Mouse (Mus musculus) spleen, postnatal 10 days (tissue): Measurements from ENCODE around the gene Iqcc.

Experiments used
- DNase-seq, 2 experiments: peaks; one replicate each; pipeline ENCODE4 v3.0.0; 2021 to 2022; ENCODE audit warnings: low spot score in 2 of 2

The Iqcc gene

GRCm38 (mm10) chr4:129618786-129619691, at the start of gene Iqcc:
Gene Iqcc, minus strand, starts transcription at chr4:129619099.
- peak; percentile 83 to 95 for DNase-seq

- DNase-seq, result no peak
These were observed 43.4 kb upstream of the Iqcc start for GRCm38 (mm10) chr4:129662255-129662813.

DNA sequence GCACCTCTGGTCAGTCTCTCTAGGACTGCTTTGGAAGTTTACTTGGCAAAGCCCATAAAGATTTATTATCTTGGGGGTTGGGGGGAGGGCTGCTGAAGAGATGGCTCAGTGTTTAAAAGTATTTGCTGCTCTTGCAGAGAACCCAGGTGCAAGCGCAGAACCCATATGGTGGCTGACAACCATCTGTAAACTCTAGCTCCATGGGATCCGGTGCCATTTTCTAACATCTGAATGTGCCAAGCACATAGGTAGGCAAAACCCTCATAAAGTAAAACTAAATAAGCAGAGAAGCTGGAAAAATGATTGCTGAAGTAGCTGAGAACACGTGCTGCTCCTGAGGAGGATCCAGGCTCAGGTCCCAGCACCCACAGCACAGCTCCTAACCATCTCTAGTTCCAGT, 42.7 kb upstream of the Iqcc start:
- no peak for DNase-seq

DNA sequence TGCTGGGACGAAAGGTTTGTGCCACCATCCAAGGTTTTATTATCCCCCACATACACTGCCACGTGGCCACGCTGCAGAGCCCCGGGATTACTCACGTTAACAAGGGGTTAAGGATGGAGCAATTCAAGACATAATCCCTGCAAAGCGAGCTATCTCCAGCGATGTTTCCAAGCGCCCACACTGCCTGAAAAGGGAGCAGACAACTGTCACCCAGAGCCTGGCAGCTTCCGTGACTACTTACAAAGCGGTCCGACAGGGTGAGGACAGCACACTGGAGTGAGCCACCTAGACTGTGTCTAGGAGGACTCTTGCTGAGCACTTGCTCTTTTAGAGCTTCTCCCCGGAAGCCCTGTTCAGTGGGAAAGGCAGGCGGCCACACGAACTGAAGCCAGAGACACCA, 35.9 kb upstream of the Iqcc start:
- DNase-seq, result no peak

DNA sequence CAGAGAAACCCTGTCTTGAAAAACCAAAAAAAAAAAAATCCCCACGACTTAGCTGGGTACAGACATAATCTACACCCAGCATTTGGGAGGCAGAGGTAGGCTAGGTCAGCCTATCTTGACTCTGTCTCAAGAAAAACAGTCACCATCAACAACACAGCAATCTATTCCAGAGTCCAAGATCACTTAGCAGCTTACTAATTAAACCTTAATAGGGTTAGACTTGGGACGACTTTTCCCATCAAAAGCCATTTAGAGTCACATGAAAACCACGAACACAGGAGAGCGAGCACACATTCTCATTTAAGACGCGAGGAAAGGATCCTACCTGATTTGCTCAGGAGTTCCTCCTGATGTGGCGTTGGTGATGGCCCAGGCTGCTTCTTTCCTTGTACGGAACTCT, 31.5 kb upstream of the Iqcc start:
- no peak for DNase-seq

DNA sequence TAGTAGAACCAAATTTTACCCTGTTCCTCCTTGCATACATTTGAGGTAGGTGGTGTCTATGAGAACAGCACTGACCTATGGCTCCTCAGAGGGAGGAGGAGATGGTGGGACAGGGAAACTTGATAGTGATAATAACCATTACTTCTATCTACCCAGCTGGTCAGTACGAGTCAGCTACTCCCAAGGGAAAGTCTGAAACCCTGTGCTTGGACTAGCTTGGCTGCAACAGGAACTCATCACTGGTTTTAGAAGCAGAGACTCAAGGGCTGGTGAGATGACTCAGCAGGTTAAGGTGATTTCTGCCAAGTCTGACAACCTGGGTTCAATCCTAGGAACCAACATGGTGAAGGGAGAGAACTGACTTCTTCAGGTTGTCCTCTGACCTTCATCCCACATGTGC, 29.8 kb upstream of the Iqcc start:
- DNase-seq, result no peak

DNA sequence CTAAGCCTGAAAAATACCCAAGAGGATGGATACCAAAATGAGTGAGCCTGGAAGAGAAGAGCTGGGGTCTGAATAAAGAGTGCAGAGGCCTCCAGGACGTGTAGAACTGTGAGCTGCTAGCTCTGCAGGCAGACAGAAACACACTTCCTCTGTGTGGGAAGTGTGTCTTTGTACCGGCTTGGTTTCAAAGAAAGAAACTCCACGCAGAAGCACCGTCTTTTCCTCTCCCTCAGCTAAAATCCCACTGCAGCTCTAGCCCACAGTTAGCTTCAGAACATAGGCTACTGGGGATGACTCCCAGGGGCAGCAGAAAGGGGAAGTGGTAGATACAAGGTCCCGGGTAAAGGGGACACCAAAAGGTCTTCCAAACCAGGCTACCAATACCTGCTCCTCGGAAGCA, 26.3 kb upstream of the Iqcc start:
- DNase-seq, result no peak

GRCm38 (mm10) chr4:129641756-129642155, 22.9 kb upstream of the Iqcc start:
- no peak for DNase-seq

GRCm38 (mm10) chr4:129640638-129641467, 22.0 kb upstream of the Iqcc start, which contains the start of gene Txlna:
Gene Txlna, minus strand, starts transcription at chr4:129641065.
- DNase-seq, result peak; percentile 88 to 97

DNA sequence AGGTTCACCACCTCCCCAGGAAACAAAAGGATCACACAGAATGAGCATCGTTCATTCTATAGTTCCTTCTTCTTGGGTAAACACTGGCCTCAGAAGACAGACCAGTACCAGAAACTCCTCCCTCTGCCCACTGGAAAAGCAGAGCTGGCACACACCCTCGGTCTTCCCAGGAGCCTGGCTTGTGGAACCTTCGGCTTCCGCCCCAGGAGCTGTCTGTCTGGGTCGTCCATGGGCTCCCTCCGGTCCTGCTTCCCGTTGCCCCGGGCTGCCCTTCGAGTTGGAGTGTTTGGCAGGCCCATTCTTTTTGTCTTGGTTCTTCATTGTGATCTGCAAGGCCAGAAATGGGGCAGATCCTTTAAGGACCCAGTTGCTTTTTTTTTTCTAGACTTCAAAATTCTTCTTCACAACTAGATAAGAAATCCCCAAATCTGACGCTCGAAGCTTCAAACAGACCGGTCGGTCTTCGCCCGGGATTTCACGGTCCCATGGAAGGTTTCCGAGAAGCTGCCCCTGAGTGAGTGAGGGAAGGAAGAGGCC, 21.3 kb upstream of the Iqcc start:
- peak; percentile 42 for DNase-seq

DNA sequence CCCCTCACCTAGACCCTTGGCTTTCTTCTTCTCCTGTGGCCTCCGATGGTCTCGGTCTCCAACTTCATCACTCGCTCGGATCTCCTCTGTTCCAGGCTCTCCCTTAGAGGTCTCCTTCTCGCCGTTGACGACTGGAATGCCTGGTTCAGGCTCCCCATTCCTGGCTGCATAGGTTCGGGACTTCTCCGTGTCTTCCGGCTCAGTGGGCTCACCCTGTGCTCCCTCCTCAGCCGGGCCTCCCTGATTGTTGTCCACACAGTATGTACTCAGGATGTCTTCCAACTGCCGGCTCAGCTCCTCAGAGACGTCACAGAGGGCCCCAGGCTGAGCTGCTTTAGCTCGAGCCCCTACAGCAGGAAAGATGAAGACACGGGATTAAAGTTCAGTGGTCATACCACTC, 20.3 kb upstream of the Iqcc start:
- DNase-seq, result no peak

DNA sequence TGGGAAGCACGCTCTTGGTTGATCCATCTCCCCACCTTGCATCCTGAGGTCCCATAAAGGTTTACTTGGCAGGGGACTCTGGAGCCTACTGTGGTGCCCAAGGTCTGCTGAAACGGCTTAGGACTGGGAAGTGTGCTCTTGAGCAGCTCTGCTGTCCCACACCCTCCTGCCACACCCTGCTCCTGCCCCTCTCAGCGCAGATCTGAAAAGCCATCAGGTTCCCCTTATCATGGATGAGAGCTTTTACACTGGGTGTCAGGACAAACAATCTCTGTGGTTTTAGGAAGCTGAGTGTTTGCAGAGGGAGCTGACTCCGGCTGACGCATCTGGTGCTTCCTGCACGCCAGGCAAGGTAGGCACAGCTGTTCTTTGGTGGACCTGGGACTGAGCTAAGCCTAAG, 15.0 kb upstream of the Iqcc start:
- DNase-seq, result no peak

GRCm38 (mm10) chr4:129631867-129632266, 13.0 kb upstream of the Iqcc start:
- DNase-seq, result no peak

- no peak for DNase-seq
These were observed 12.0 kb upstream of the Iqcc start for GRCm38 (mm10) chr4:129630944-129631343.

- DNase-seq, result no peak
These were observed 7.1 kb upstream of the Iqcc start for GRCm38 (mm10) chr4:129626035-129626434.

GRCm38 (mm10) chr4:129625496-129625895, 6.6 kb upstream of the Iqcc start:
- no peak for DNase-seq

DNA sequence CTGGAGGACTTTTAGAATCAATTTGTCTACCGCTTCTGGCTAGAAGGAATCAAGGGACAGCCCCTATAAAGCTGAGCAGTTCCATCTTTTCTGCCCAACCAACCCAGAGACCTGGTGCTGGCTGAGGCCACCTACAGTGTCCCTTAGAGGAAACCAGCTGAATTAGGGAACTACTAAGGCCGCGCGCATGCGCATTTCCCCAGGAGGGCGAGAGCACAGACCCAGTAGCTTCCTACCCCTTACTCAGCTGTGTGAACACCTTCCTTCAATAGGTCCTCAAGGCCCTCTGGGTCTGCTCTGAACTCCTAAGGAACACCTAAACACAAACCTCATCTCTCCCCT, 6.1 kb upstream of the Iqcc start:
- DNase-seq, result peak; percentile 47 to 82

- peak; percentile 53 to 84 for DNase-seq
These were observed 5.6 kb upstream of the Iqcc start for GRCm38 (mm10) chr4:129624281-129625028.

DNA sequence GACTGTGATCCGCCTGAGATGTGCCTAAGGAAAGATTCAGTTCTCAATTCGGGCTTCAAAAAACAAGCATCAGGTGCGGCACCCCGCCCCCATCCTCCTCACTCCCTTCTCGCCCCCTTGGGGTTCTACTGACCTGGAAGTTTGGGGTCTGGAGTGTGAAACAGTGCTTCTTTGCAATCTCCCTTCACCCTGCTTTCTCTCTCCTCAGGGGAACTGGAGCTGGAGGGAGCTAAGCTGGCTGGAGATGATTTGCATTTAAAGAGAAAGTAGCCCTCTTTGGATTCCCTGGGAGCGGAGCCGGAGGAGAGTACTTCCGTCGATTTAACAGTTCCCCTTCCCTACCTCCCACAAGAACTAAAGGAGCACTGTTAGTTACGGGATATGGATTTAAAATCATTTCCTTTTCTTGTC, 4.8 kb upstream of the Iqcc start, which contains the start of gene Ccdc28b:
Gene Ccdc28b, minus strand, starts transcription at position 267 of the 411 bp plus-strand sequence.
- DNase-seq, result peak; percentile 45 to 46

GRCm38 (mm10) chr4:129622803-129623535, 4.1 kb upstream of the Iqcc start:
- no peak for DNase-seq
